Mouse (Mus musculus) thymus, adult 2 months (tissue): ENCODE results near the gene Pllp. TPM values are rescaled to one million over a fixed set of nuclear protein-coding genes. Genes with fewer than 3 reads are reported as not detected.

ENCODE experiments used
- DNase-seq: peaks from one replicate; pipeline ENCODE4 v3.0.0; 2021
- H3K27ac ChIP-seq: fragments of 200-500 bp; 2 replicates; pipeline ENCODE4 v1.5.1; 2012; ENCODE audit warnings: low read length, control low read depth; ENCODE audit not compliant: control insufficient read depth, insufficient read depth
- H3K27me3 ChIP-seq: fragments of 200-500 bp; 2 replicates; pipeline ENCODE4 v1.6.1; 2012; ENCODE audit warnings: mild to moderate bottlenecking, low read length, moderate library complexity, mixed read lengths; ENCODE audit not compliant: control insufficient read depth, insufficient read depth
- H3K36me3 ChIP-seq: fragments of 200-500 bp; 2 replicates; pipeline ENCODE4 v1.6.1; 2012; ENCODE audit warnings: mild to moderate bottlenecking, low read length, moderate library complexity; ENCODE audit not compliant: control insufficient read depth, insufficient read depth
- H3K4me1 ChIP-seq: fragments of 200-500 bp; replicated peaks from 2 replicates; pipeline ENCODE4 v1.6.1; 2012; ENCODE audit warnings: low read length; ENCODE audit not compliant: control insufficient read depth, insufficient read depth
- H3K4me3 ChIP-seq: fragments of 200-500 bp; 2 replicates; pipeline ENCODE4 v1.5.1; 2012; ENCODE audit warnings: mild to moderate bottlenecking, low read length, control low read depth, moderate library complexity; ENCODE audit not compliant: control insufficient read depth, insufficient read depth
- CTCF ChIP-seq: fragments of 200-500 bp; IDR thresholded peaks from 2 replicates; pipeline ENCODE4 v1.5.1; 2012; ENCODE audit warnings: mild to moderate bottlenecking, control low read depth, low read length, moderate library complexity, borderline replicate concordance; ENCODE audit not compliant: control insufficient read depth, poor library complexity, insufficient read depth; ENCODE audit errors: extremely low read depth
- POLR2A ChIP-seq: fragments of 200-500 bp; IDR thresholded peaks from 2 replicates; pipeline ENCODE4 v1.6.1; 2012; ENCODE audit warnings: mild to moderate bottlenecking, low read length, control low read depth, moderate library complexity; ENCODE audit not compliant: control insufficient read depth, poor library complexity, insufficient read depth; ENCODE audit errors: extremely low read depth
- WGBS: fragments of 180-500 bp; shearing (Covaris S2); methylation state at CpG from one replicate; pipeline ENCODE4 v1.1.7; 2018; 5-methylcytosine and 5-hydroxymethylcytosine counted together
- polyA plus RNA-seq: library from polyadenylated mRNA; depleted of rRNA; stranded (reverse); fragments of >200 nt; gene quantifications from 2 replicates; pipeline ENCODE4 v1.2.3, GENCODE M21; 2012; rRNA removed

Pllp gene
- polyA plus RNA-seq, 1 experiment, result 2.2 TPM

- no peak for TF ChIP-seq POLR2A
- TF ChIP-seq CTCF, result no peak
- DNase-seq, result peak; percentile 54
- H3K36me3 ChIP-seq, result peaks cover 40% of the 10 kb centered on the region
Observed at GRCm38 (mm10) chr8:94634211-94634610, 61.9 kb downstream of the Pllp start.

GRCm38 (mm10) chr8:94633564-94634194 lies 62.4 kb downstream of the Pllp start:
- TF ChIP-seq POLR2A (no peak), CTCF (no peak)
- H3K27me3 ChIP-seq, result no peaks in the 10 kb centered on the region
- no peak for DNase-seq
- WGBS, result 36% methylated on average over 2 of the region's 2 CpGs
- peaks cover 2% of the 10 kb centered on the region for H3K4me1 ChIP-seq
- peaks cover 35% of the 10 kb centered on the region for H3K36me3 ChIP-seq
- H3K4me3 ChIP-seq, result no peak overlapping the region
- peak overlapping the region; percentile 43; the same call in 1 of the 2 replicates for H3K27ac ChIP-seq

More at GRCm38 (mm10) chr8:94634211-94634610, 61.9 kb downstream of the Pllp start:
- peak overlapping the region; percentile 83 for H3K27ac ChIP-seq
- no peaks in the 10 kb centered on the region for H3K27me3 ChIP-seq
- no peak overlapping the region for H3K4me3 ChIP-seq
- H3K4me1 ChIP-seq, result peaks cover 2% of the 10 kb centered on the region

Other genes starting within 250 kb of the Pllp start
- 28.1 and 35.3 TPM in 2 replicates for gene Cpne2, start 163.3 kb downstream of the Pllp start, polyA plus RNA-seq
- gene Rspry1, start 94.3 kb downstream of the Pllp start, polyA plus RNA-seq, result 13.6 and 14.9 TPM in 2 replicates
- gene Fam192a, start 94.3 kb downstream of the Pllp start, polyA plus RNA-seq, result 28.3 and 31.5 TPM in 2 replicates
- 76.7 and 78.9 TPM in 2 replicates for gene Arl2bp, start 29.7 kb downstream of the Pllp start, polyA plus RNA-seq
- gene Ccl22, start 49.3 kb upstream of the Pllp start, polyA plus RNA-seq, result 109 and 122 TPM in 2 replicates
- gene Cx3cl1, start 75.7 kb upstream of the Pllp start, polyA plus RNA-seq, result 31.0 and 33.8 TPM in 2 replicates
- 8.0 and 15.7 TPM in 2 replicates for gene Ccl17, start 114.2 kb upstream of the Pllp start, polyA plus RNA-seq
- 166 and 176 TPM in 2 replicates for gene Coq9, start 142.0 kb upstream of the Pllp start, polyA plus RNA-seq
- 49.2 and 53.5 TPM in 2 replicates for gene Ciapin1, start 142.1 kb upstream of the Pllp start, polyA plus RNA-seq
- 146 and 160 TPM in 2 replicates for gene Polr2c, start 161.2 kb upstream of the Pllp start, polyA plus RNA-seq
- 3.1 and 4.9 TPM in 2 replicates for gene Dok4, start 180.1 kb upstream of the Pllp start, polyA plus RNA-seq
- gene Ccdc102a, start 221.8 kb upstream of the Pllp start, polyA plus RNA-seq, result 6.8 and 7.2 TPM in 2 replicates
- 37.5 and 40.5 TPM in 2 replicates for gene Adgrg5, start 227.4 kb upstream of the Pllp start, polyA plus RNA-seq